Mouse (Mus musculus): ENCODE measurements at regions not wholly inside any gene's neighbourhood (a gene's known extent, or its start where the extent isn't known, plus 50 kb on each side); places are given as distances from the start of the nearest gene placed in this dataset.

DNA sequence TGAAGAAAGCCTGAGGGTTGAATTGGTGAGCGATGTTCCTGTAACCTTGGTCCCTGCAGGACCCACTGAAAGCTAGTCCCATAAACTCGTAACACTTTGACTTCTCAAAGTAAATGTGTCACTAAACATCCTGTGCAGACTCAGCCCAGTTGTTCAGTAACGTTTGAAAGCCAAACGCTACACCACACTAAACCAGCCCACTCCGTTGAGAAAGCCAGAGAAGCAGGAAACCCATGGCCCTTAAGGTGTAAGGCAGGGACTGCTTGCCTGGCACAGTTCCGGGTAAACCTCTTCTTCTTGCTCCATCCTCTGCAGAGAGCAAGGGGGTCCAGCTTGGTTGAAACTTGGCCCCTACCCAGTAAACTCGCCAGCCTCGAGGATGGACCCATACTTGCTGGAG lies 180.6 kb upstream of the Rreb1 start:
- TF ChIP-seq CTCF (IDR thresholded peaks at IDR 0.05; ENCODE audit: insufficient read depth, low read length): no peak
- TF ChIP-seq POLR2A (IDR thresholded peaks at IDR 0.05; ENCODE audit: borderline replicate concordance, extremely low read depth, low read depth, low read length): no peak
- no peak overlapping the region for H3K4me3 ChIP-seq (replicated peaks; ENCODE audit: extremely low read depth, low read depth, low read length)
- H3K4me1 ChIP-seq (ENCODE audit: control insufficient read depth, insufficient read depth, low read length): no peaks in the 10 kb centered on the region
- no peak for DNase-seq
- 52% methylated on average over 8 of the region's 8 CpGs for WGBS

DNA sequence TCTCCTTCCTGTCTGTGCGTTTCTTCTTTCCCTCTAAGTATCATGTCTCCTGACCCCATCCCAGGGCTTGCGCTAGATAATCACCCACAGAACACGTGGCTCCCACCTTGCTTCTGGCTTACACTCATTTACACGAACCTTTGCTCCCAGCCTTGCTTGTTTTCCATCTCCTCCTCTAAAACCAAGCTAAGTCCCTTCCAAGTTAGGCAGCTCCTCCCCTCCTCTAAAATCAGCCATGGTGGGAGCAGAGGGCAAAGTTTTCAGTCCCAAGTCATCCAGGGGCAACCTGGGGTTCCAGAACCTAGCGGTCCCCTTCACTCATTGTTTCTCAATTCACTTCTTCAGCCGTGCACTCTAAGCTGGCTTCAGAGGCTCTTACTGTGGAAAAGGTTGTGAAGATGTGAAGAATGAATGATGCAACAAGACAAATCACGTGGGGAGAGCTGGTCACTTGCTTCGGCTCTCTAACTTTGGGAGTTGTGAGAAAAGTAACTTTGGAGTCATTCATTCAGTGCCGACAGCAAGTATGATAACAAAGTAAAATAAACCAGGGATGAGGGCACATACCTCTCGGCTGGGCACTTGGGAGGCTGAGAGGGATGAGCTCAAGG lies 179.9 kb upstream of the Rreb1 start:
- no peak for TF ChIP-seq POLR2A (IDR thresholded peaks at IDR 0.05; ENCODE audit: borderline replicate concordance, extremely low read depth, low read depth, low read length)
- TF ChIP-seq CTCF (IDR thresholded peaks at IDR 0.05; ENCODE audit: insufficient read depth, low read length): no peak
- 73% methylated on average over 10 of the region's 10 CpGs for WGBS
- DNase-seq: no peak
- no peaks in the 10 kb centered on the region for H3K4me1 ChIP-seq (ENCODE audit: control insufficient read depth, insufficient read depth, low read length)
- H3K4me3 ChIP-seq (replicated peaks; ENCODE audit: extremely low read depth, low read depth, low read length): no peak overlapping the region

DNA sequence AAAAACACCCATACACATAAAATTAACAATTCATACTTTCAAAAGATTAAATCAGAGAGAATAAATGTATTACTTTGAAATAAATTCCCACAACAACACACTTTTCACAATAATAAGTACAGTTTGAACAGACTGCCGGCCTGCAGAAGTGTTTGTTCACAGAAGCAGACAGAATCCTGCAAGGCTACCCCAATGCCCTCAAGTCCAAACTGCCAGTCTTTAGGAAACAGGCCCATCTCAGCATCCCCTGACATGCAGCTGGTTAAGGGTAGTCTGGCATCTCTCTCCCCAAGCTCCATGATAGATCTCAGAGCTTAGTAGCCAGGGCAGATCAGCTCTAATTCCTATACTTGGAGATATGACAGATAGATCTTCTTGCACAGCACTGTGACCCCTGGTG lies 178.5 kb upstream of the Rreb1 start:
- 86% methylated on average over 1 of the region's 1 CpGs for WGBS
- TF ChIP-seq POLR2A (IDR thresholded peaks at IDR 0.05; ENCODE audit: borderline replicate concordance, extremely low read depth, low read depth, low read length) (no peak), CTCF (IDR thresholded peaks at IDR 0.05; ENCODE audit: insufficient read depth, low read length) (no peak)
- Histone ChIP-seq H3K4me3 (replicated peaks; ENCODE audit: extremely low read depth, low read depth, low read length) (no peak overlapping the region), H3K4me1 (ENCODE audit: control insufficient read depth, insufficient read depth, low read length) (no peaks in the 10 kb centered on the region)
- DNase-seq: no peak

DNA sequence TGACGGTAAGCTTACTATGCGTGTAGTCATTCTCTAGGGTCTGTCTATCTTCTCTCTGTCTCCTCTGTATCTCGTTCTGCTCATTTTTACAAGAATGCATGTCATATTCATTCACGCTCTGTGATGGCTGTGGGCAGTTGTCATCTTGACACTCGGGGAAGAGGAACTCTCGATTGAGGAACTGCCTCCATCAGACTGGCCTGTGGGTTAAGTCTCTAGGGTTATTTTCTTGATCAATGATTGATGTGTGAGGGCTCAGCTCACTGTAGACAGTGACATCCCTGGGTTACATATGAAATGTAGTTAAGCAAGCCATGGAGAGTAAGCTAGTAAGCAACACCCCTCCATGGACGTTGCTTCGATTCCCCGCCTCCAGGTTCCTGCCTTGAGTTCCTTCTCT lies 178.0 kb upstream of the Rreb1 start:
- WGBS: 83% methylated on average over 9 of the region's 9 CpGs
- Histone ChIP-seq H3K4me3 (replicated peaks; ENCODE audit: extremely low read depth, low read depth, low read length) (no peak overlapping the region), H3K4me1 (ENCODE audit: control insufficient read depth, insufficient read depth, low read length) (no peaks in the 10 kb centered on the region)
- TF ChIP-seq POLR2A (IDR thresholded peaks at IDR 0.05; ENCODE audit: borderline replicate concordance, extremely low read depth, low read depth, low read length): no peak
- TF ChIP-seq CTCF (IDR thresholded peaks at IDR 0.05; ENCODE audit: insufficient read depth, low read length): no peak
- DNase-seq: no peak

DNA sequence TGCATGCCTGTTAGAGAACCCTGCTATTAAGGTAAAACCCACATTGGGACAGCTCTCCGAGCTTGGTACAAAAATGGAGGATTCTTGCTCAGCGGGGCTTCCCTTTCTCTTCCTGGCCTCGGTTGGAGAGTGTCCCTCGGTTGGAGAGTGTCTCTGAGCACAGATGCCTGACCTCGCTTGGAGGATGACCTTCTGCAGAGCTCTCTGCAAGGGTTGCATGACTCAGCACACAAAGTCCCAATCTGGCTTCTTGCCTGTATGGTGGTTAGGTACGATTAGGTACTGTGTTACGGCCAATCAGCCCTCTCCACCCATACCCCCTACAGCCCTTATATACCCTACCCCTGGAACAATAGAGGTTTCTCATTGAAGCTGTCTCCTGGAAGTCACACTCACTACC lies 177.1 kb upstream of the Rreb1 start:
- 73% methylated on average over 7 of the region's 7 CpGs for WGBS
- no peak overlapping the region for H3K4me3 ChIP-seq (replicated peaks; ENCODE audit: extremely low read depth, low read depth, low read length)
- TF ChIP-seq CTCF (IDR thresholded peaks at IDR 0.05; ENCODE audit: insufficient read depth, low read length) (no peak), POLR2A (IDR thresholded peaks at IDR 0.05; ENCODE audit: borderline replicate concordance, extremely low read depth, low read depth, low read length) (no peak)
- no peak for DNase-seq
- no peaks in the 10 kb centered on the region for H3K4me1 ChIP-seq (ENCODE audit: control insufficient read depth, insufficient read depth, low read length)

DNA sequence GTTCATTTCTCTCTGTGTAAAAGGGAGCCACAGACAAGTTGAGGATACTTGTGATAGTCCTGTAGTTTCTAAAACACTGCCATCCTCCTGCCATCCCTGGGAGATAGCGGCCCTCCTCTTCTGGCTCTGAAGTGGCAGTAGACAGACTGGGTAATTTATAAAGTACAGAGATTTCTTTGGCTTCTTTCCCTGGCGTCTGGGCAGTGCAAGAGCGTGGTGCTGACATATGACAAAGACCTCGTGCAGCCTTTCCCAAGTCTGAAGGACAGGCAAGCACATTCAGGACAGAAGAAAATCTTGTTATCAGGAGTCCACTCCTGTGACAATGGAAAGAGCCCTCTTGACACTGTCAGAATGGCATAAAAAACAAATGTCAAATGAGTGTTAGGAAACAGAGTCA lies 175.9 kb upstream of the Rreb1 start:
- WGBS: 42% methylated on average over 4 of the region's 4 CpGs

DNA sequence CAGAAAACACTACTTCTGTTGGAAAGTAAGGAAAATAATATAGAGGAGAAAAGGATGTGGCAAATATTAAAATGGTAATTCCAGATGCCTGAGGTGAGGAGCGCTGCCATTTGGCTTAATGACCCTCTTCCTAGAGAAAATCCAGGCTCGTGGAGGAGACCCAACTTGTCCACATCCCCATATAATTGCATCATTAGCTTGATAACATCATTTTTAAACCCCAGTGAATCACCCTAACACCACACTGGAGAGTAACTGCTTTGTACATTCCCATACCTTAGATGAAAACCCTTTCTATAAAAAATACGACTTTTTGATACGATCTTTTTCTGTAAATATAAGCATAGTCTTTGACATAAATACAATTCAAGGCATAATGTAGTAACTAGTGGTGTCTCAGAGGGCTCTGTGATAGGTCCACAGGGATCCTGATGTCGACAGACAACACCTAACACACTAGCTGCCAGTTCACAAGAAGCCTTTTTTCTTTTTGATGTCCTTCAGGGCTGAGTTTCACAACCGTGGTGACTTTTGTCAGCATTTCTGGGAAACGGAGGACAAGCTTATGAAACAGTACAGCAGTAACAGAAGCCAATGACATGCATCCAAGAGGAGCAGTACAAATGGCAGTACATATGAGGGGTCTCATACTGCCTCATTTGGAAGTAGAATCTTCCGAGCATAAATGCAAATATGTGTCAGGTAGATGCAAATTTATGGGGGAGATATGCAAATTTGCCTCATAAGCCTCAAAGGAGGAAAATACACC lies 174.8 kb upstream of the Rreb1 start:
- TF ChIP-seq CTCF (IDR thresholded peaks at IDR 0.05; ENCODE audit: insufficient read depth, low read length) (no peak), POLR2A (IDR thresholded peaks at IDR 0.05; ENCODE audit: borderline replicate concordance, extremely low read depth, low read depth, low read length) (no peak)
- no peak for DNase-seq
- no peak overlapping the region for H3K4me3 ChIP-seq (replicated peaks; ENCODE audit: extremely low read depth, low read depth, low read length)

More for the DNA sequence above, 175.9 kb upstream of the Rreb1 start:
- Histone ChIP-seq H3K4me3 (replicated peaks; ENCODE audit: extremely low read depth, low read depth, low read length) (no peak overlapping the region), H3K4me1 (ENCODE audit: control insufficient read depth, insufficient read depth, low read length) (no peaks in the 10 kb centered on the region)
- TF ChIP-seq POLR2A (IDR thresholded peaks at IDR 0.05; ENCODE audit: borderline replicate concordance, extremely low read depth, low read depth, low read length) (no peak), CTCF (IDR thresholded peaks at IDR 0.05; ENCODE audit: insufficient read depth, low read length) (no peak)
- no peak for DNase-seq

DNA sequence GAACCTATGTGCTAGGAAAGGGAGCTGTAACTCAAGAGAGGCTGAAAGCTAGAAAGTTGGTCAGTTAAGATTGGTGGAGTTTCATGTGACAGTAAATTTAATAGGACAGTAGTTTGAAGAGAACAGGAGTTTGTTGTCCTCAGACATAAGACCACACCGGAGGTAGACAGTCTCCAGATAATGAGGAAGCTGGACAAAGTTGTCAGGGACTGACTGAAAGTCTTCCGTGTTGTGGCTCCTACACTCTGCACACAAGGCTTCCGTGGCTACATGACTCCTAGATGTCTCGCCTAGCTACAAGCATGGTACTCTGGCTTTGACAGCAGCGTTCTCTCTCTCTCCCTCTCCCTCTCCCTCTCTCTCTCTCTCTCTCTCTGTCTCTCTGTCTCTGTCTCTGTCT lies 171.9 kb upstream of the Rreb1 start:
- DNase-seq: no peak
- TF ChIP-seq CTCF (IDR thresholded peaks at IDR 0.05; ENCODE audit: insufficient read depth, low read length) (no peak), POLR2A (IDR thresholded peaks at IDR 0.05; ENCODE audit: borderline replicate concordance, extremely low read depth, low read depth, low read length) (no peak)
- no peaks in the 10 kb centered on the region for H3K4me1 ChIP-seq (ENCODE audit: control insufficient read depth, insufficient read depth, low read length)
- 85% methylated on average over 5 of the region's 5 CpGs for WGBS
- no peak overlapping the region for H3K4me3 ChIP-seq (replicated peaks; ENCODE audit: extremely low read depth, low read depth, low read length)

More for the DNA sequence above, 174.8 kb upstream of the Rreb1 start:
- WGBS: 67% methylated on average over 8 of the region's 8 CpGs
- no peaks in the 10 kb centered on the region for H3K4me1 ChIP-seq (ENCODE audit: control insufficient read depth, insufficient read depth, low read length)

DNA sequence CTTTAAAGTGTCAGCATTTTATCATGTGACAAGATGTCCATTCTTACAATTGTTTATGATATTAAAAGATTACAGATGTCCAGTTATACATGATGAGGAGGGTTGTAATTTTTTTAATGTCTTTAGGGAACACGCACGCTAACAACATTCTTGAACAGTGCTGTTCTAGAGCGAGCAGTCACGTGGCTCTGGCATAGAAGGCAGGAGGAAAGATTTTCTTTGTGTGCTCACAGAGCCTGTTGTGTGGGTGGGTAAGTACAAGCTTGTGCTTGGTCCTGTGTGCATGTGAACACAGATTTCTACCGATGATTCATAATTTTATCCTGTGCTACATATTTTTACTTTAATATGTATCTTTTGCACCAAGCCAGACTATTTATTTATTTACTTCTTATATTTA lies 169.1 kb upstream of the Rreb1 start:
- no peak for TF ChIP-seq CTCF (IDR thresholded peaks at IDR 0.05; ENCODE audit: insufficient read depth, low read length)
- TF ChIP-seq POLR2A (IDR thresholded peaks at IDR 0.05; ENCODE audit: borderline replicate concordance, extremely low read depth, low read depth, low read length): no peak
- Histone ChIP-seq H3K4me3 (replicated peaks; ENCODE audit: extremely low read depth, low read depth, low read length) (no peak overlapping the region), H3K4me1 (ENCODE audit: control insufficient read depth, insufficient read depth, low read length) (no peaks in the 10 kb centered on the region)
- DNase-seq: no peak
- 70% methylated on average over 5 of the region's 5 CpGs for WGBS

DNA sequence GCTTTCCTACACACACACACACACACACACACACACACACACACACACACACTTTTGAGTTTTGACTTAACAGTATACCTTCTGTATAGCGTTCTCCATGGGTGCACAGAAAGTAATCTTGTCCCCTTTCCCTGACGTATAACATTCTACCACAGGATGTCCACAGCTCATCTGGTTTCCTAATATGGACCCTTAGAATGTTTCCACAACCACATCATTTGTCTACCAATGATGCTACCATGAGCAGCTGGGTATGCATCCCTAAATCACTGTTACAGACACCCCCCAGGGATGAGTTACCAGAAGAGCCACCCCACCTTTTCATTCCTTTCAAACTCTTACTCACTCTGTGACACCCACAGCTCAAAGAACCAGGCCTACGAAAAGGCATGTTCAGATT lies 166.8 kb upstream of the Rreb1 start:
- H3K4me3 ChIP-seq (replicated peaks; ENCODE audit: extremely low read depth, low read depth, low read length): no peak overlapping the region
- no peaks in the 10 kb centered on the region for H3K4me1 ChIP-seq (ENCODE audit: control insufficient read depth, insufficient read depth, low read length)
- no peak for DNase-seq
- WGBS: 91% methylated on average over 3 of the region's 3 CpGs
- no peak for TF ChIP-seq POLR2A (IDR thresholded peaks at IDR 0.05; ENCODE audit: borderline replicate concordance, extremely low read depth, low read depth, low read length)
- TF ChIP-seq CTCF (IDR thresholded peaks at IDR 0.05; ENCODE audit: insufficient read depth, low read length): no peak

Measured in lung, adult 2 months (tissue).